Mouse (Mus musculus): Measurements from ENCODE around the gene Rpl10a.
"Not testable (repeated sequence)": the region's sequence is repeated elsewhere in the genome, so short reads cannot be mapped to it uniquely, and the experiment has no call there.

The Rpl10a gene

GRCm38 (mm10) chr17:28310831-28311230 lies 17.4 kb upstream of the Rpl10a start:
- DNase-seq = no peak

- DNase-seq = no peak
These were observed 16.7 kb upstream of the Rpl10a start for GRCm38 (mm10) chr17:28311366-28312132.

- peak; percentile 65 to 69 for DNase-seq
These were observed 15.7 kb upstream of the Rpl10a start for GRCm38 (mm10) chr17:28312232-28313211.

GRCm38 (mm10) chr17:28313212-28313879 lies 14.9 kb upstream of the Rpl10a start, which contains the start of gene Fance:
Fance (plus strand) TSS chr17:28313519.
- DNase-seq = peak; percentile 94 to 95

- no peak for DNase-seq
These were observed 14.4 kb upstream of the Rpl10a start for GRCm38 (mm10) chr17:28313880-28314225.

- no peak for DNase-seq
These were observed 12.6 kb upstream of the Rpl10a start for GRCm38 (mm10) chr17:28315611-28316160.

- DNase-seq = no peak
These were observed 11.8 kb upstream of the Rpl10a start for GRCm38 (mm10) chr17:28316476-28316875.

GRCm38 (mm10) chr17:28317091-28317490 lies 11.2 kb upstream of the Rpl10a start:
- DNase-seq = no peak

GRCm38 (mm10) chr17:28317725-28318124 lies 10.5 kb upstream of the Rpl10a start:
- no peak for DNase-seq

GRCm38 (mm10) chr17:28321700-28322099 lies 6.6 kb upstream of the Rpl10a start:
- DNase-seq = no peak

GRCm38 (mm10) chr17:28323786-28324185 lies 4.5 kb upstream of the Rpl10a start:
- DNase-seq = no peak

- not testable (repeated sequence) for DNase-seq
These were observed 3.9 kb upstream of the Rpl10a start for GRCm38 (mm10) chr17:28324416-28324815.

GRCm38 (mm10) chr17:28325751-28326150 lies 2.5 kb upstream of the Rpl10a start:
- DNase-seq = no peak

GRCm38 (mm10) chr17:28326951-28327350 lies 1.3 kb upstream of the Rpl10a start:
- no peak for DNase-seq

GRCm38 (mm10) chr17:28327673-28328325 lies 472 bp upstream of the Rpl10a start:
- no peak for DNase-seq

- DNase-seq = no peak
These were observed 675 bp downstream of the Rpl10a start for GRCm38 (mm10) chr17:28328946-28329345.

GRCm38 (mm10) chr17:28329503-28330231 lies 1.4 kb downstream of the Rpl10a start:
- no peak for DNase-seq

GRCm38 (mm10) chr17:28330232-28330546 lies 1.9 kb downstream of the Rpl10a start:
- no peak for DNase-seq

- DNase-seq = not testable (repeated sequence)
These were observed 2.3 kb downstream of the Rpl10a start for GRCm38 (mm10) chr17:28330590-28330989.

GRCm38 (mm10) chr17:28331241-28332112 lies 3.2 kb downstream of the Rpl10a start:
- DNase-seq = no peak
